Mouse (Mus musculus) thymus, postnatal 0 days (tissue): ENCODE results near the gene Gnat3. TPM values are rescaled to one million over a fixed set of nuclear protein-coding genes. Genes with fewer than 3 reads are reported as not detected.
"Not testable (repeated sequence)": the region's sequence is repeated elsewhere in the genome, so short reads cannot be mapped to it uniquely, and the experiment has no call there.

ENCODE experiments used
- DNase-seq: peaks from one replicate; pipeline ENCODE4 v3.0.0-alpha.2; 2015; ENCODE audit warnings: low spot score
- polyA plus RNA-seq: library from polyadenylated mRNA; unstranded; fragments of >200 nt; fragmentation: Nextera tagmentation; extraction: Ambion mirVana; gene quantifications from 2 replicates; pipeline ENCODE4 v1.2.1, GENCODE M21; 2015

Gene Gnat3
- polyA plus RNA-seq = 0.94 and 1.3 TPM in 2 replicates

DNA sequence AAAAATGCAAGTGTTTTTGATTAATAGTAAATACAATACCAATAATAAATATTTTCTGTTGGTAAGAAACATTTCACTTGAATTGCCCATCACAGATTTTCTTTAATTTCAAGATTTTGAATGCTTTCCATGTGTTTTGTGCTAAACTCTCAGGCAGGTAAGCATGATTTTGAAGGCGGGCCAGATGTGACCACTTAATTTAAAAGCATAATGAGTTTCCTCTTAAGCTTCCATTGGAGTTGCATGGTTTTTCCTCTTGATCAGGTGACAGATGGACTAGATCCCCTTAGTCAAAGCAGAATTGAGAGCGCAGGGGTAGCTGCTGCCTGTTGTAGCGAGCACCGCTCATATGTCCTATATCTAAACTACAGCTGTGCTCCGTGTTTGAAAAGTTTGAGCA lies at the start of gene Gnat3:
Gene Gnat3, plus strand, starts transcription at position 301 of the 400 bp plus-strand sequence.
- no peak for DNase-seq

- no peak for DNase-seq
Measured at GRCm38 (mm10) chr5:17918966-17919365, 43.4 kb upstream of the Gnat3 start.

DNA sequence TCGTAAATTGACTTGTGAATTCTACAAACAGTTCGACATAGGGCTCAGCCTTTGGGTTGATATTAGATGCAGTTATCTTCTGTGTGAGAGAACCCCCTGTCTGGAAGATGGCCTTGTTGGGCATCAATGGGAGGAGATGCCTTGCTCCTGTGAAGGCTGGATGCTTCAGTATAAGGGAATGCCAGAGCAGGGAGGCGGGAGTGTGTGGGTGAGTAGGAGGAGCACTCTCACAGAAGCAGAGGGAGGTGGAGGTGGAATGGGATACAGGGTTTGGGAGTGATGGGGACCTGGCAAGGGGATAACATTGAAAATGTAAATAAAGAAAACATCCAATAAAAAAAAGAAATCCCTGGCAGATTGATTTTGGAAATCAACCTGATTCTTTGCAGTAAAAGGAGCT lies 38.7 kb upstream of the Gnat3 start:
- DNase-seq = no peak

- DNase-seq = no peak
Measured at GRCm38 (mm10) chr5:17924085-17924518, 38.2 kb upstream of the Gnat3 start.

GRCm38 (mm10) chr5:17928471-17928870 lies 33.9 kb upstream of the Gnat3 start:
- DNase-seq = no peak

DNA sequence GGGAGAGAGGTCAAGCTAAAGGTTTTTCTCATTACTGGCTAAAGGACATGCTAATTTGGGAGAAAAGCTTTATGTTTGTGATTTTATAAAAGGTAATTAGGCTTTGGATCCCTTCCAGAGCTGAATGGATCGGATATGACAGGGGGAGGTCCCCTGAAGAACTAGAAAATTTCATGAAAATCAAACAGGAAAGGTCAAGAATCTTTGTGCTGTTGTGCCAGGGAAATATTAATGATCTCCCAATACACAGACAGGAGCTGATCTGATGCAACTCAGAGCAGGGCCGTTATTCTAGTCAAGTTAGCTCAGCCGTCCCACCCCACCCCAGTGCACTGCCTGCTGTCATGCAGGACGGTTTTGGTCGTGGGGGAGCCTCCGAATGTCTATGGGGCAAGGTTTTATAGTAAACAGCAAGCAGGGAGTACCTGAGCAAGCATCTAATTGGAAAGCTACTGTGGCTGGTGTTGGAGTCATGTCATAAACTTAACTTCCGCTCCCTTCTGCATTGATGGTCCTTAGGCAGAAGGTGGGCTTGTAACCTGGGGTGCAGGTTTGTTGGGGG lies 33.3 kb upstream of the Gnat3 start:
- DNase-seq = no peak

GRCm38 (mm10) chr5:17931588-17931987 lies 30.8 kb upstream of the Gnat3 start:
- DNase-seq = not testable (repeated sequence)

DNA sequence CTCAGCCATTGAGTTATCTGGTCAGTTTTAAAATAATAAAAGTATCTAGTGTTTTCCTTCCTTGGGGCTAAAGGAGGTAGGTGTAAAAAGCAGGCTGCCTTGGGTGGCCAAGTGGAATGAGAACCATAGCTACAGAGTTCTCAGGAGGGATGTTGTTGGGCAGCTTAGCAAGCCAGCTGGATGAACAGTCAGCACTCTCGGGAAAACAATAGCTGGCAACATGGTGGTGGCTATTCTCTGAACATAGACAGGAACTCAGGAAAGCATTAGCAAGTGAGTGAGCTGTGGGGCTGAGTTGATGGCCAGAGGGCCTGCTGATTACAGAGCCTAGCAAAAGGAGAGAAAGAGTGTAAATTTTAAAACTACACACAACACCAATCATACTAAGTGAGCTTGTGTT lies 27.8 kb upstream of the Gnat3 start:
- DNase-seq = no peak

GRCm38 (mm10) chr5:17938170-17938939 lies 24.0 kb upstream of the Gnat3 start:
- no peak for DNase-seq

DNA sequence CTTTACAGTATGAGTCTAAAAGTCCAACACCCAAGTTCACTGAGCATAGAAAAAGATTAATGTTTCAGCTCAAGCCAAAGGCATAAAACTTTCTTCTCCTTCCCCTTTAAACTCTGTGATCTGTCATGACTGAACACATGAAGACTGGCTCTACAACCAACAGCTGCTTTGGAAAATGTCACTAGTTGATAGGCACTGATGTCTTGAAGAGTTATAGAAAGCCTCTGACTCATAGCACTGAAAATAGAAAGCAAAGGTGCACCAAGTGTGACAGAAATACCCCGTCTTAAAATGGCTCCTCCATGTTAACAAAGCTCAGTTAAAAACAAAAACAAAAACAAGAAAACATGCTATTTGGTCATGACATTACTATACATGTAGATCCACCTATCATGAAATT lies 5.9 kb upstream of the Gnat3 start:
- no peak for DNase-seq

DNA sequence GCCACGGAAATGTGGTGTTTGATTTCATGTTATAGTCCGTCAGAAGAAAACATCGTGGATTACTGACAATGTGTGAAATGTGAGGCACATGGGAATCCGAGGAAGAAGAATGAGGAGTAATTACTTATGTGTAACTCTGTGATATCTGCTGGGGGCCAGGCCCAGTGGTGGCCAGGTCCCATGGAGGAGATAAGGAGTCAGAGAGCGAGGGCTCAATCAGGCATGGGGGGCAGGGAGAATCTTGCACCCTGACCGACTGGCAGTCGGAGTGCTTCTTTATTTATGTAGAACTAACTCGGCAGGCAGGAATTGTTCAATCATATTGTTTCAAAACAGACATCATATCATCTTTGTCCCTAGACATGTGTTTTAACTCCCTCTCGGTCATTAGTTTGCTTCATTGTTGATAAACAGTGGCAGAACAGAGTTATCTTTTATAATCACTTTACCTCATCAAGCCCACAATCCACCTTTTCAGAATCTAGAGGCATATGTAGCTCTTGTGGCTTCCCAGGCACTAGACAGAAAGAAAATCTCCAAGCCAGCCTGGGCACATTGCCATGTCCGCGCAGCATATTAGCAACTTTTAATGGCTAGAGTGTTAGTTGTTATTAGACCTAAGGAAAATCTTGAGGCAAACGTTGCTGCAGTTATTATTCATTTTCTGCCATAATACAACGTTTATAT lies 7.5 kb downstream of the Gnat3 start:
- no peak for DNase-seq

- no peak for DNase-seq
Measured at GRCm38 (mm10) chr5:17970391-17970730, 8.0 kb downstream of the Gnat3 start.

DNA sequence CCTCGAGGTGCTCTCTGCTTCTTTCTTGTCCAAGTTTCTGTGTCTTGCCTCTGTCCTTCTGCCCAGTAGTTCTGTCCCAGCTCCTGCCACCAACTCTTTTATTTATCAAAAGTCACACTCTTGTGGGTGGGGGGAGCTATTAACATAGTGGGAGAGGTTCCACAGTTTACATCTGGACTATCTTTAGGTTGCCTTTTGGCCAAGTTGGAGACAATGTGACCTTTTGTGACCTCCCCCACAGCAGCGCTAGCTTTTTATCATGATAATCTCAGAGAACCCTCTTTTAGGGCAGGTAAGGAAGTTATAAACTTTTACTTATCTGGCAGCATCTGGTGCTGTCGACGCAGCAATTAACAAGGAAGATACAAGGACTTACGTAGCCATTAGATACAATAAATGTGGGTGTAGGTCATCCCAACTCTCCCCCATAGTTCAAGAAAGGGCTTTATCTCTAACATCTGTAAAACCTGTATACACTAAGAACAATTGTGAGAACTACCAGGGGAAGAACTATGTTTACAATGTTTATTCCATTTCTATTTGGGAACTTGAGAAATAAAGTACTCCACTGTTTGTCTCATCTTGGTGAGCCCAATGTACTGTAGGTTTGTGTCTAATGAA lies 18.3 kb downstream of the Gnat3 start:
- DNase-seq = no peak

GRCm38 (mm10) chr5:17982770-17983169 lies 20.4 kb downstream of the Gnat3 start:
- no peak for DNase-seq

- no peak for DNase-seq
Measured at GRCm38 (mm10) chr5:17984522-17984921, 22.2 kb downstream of the Gnat3 start.

DNA sequence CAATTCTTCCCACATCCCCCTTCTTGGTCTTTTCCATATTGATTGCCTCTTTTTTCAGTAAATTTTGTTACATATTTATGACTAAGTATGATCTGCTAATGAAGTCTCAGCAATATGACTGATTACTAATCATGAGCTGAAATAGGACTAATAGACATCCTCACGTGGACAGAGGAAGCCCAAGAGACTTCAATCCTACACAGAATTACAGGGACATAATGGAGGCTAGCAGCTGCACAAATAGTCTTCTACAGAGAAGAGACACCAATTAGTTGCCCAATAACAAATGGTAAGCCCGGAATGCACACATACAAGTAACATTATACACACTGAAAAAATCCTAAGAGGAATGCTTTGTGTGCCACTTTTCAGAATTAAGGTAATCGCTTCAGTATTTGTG lies 24.3 kb downstream of the Gnat3 start:
- no peak for DNase-seq

GRCm38 (mm10) chr5:17990618-17991017 lies 28.3 kb downstream of the Gnat3 start:
- no peak for DNase-seq

DNA sequence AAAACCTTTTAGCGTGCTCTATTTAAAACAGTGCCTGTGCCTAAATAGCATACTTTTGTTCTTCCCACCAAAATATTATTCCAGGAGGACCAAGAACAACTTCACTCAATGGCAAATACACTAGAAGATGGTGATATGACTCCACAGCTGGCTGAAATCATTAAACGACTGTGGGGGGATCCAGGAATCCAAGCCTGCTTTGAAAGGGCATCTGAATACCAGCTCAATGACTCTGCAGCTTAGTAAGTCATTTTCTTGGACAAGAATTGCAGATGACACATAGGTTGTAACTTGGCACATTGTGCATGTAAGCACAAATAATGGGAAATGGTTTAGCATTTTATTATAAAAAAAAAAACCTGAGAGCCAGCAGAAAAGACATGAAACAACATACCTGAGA lies 37.2 kb downstream of the Gnat3 start:
- no peak for DNase-seq

GRCm38 (mm10) chr5:18000185-18000584 lies 37.8 kb downstream of the Gnat3 start:
- no peak for DNase-seq

GRCm38 (mm10) chr5:18001646-18002045 lies 39.3 kb downstream of the Gnat3 start:
- no peak for DNase-seq

GRCm38 (mm10) chr5:18003675-18004074 lies 41.3 kb downstream of the Gnat3 start:
- no peak for DNase-seq
